Mouse (Mus musculus): ENCODE data around the gene Plekhg5.

GRCm38 (mm10) chr4:152126026-152126920, 54.0 kb downstream of the Plekhg5 start:
- TF ChIP-seq CTCF (IDR thresholded peaks at IDR 0.05; ENCODE audit: insufficient read depth, low read length): no peak
- no peak for TF ChIP-seq POLR2A (IDR thresholded peaks at IDR 0.05; ENCODE audit: borderline replicate concordance, extremely low read depth, low read depth, low read length)
